Mouse (Mus musculus) CD4-positive, CD25-positive, alpha-beta regulatory T cell (primary cell): ENCODE measurements around the gene Usp12. TPM values are rescaled to one million over a fixed set of nuclear protein-coding genes. Genes with fewer than 3 reads are reported as not detected.

Experiments used
- polyA plus RNA-seq: library from polyadenylated mRNA; unstranded; fragments of 100-300 nt; shearing (Covaris generic); gene quantifications from one replicate; pipeline ENCODE4 v1.2.1, GENCODE M21; 2017

The Usp12 gene
- polyA plus RNA-seq, result 22.8 TPM

GRCm38 (mm10) chr5:146794853-146795252 lies at the start of gene Usp12:
Gene Usp12, minus strand, starts transcription at chr5:146795006.

GRCm38 (mm10) chr5:146832769-146833448 lies 38.1 kb upstream of the Usp12 start, which contains the start of gene Rpl21:
Gene Rpl21, plus strand, starts transcription at chr5:146832890.

Other genes with a start within 250 kb of the Usp12 start
- not detected for gene Gm3415, start 238.9 kb downstream of the Usp12 start, polyA plus RNA-seq
- gene Gpr12, start 209.8 kb downstream of the Usp12 start, polyA plus RNA-seq, result not detected
- gene Rpl21, start 37.9 kb upstream of the Usp12 start, polyA plus RNA-seq, result 297 TPM
- 1.7 TPM for gene Rasl11a, start 50.1 kb upstream of the Usp12 start, polyA plus RNA-seq
- gene Gtf3a, start 153.7 kb upstream of the Usp12 start, polyA plus RNA-seq, result 125 TPM
- 33.7 TPM for gene Mtif3, start 168.8 kb upstream of the Usp12 start, polyA plus RNA-seq